Mouse (Mus musculus) c-Kit-positive CD71-positive TER-119-negative erythroid progenitor cells, embryonic 14.5 days (primary cell): Measurements from ENCODE around the gene Ccnk.

Source experiments
- DNase-seq: peaks from one replicate; pipeline ENCODE4 v3.0.0-alpha.2; 2013; ENCODE audit warnings: low read depth

The Ccnk gene

DNA sequence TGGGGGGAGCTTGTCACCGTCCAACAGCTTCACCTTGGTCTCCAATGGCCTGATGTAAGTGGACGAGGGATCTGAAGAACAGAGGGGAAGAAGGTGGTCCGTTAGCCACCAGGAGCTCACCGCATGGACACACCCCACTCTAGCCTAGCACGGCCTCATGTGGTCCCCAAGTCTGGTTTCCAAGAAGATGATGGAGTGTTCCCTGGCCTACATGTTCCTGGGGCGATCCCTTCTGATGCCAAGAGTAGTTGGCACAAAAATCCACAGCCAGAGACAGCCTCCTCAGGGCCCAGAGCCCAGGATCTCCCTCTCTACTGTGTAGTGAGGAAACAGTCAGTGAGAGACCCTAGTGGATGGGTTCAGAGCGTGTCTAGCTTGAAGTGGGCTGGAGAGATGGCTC, 42.3 kb downstream of the Ccnk start:
- DNase-seq: no peak

- DNase-seq: no peak
These were observed 44.0 kb downstream of the Ccnk start for GRCm38 (mm10) chr12:108223357-108223756.

DNA sequence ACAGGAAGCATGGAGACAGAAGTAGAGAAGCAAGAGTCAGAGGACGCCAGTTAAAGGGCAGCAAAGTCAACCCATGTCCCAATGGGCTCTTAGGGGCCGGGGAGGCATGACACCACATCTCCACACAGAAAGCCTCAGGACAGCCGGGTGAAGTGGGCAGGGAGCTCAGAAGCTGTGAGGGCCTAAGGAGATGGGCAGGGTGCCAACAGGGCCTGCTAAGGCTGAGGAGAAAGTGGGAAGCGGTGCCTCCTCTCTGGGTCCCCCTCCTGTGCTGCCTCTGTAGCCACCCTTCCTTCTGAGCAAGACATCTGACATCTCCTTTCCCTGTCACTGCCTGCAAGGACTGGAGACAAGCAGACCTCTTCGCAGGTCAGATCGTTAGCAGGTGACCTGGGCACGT, 46.4 kb downstream of the Ccnk start:
- no peak for DNase-seq

- DNase-seq: no peak
These were observed 46.8 kb downstream of the Ccnk start for GRCm38 (mm10) chr12:108226216-108226615.

- no peak for DNase-seq
These were observed 47.6 kb downstream of the Ccnk start for GRCm38 (mm10) chr12:108226941-108227340.

- DNase-seq: no peak
These were observed 48.1 kb downstream of the Ccnk start for GRCm38 (mm10) chr12:108227527-108227926.

GRCm38 (mm10) chr12:108230077-108230476, 50.7 kb downstream of the Ccnk start:
- DNase-seq: no peak

DNA sequence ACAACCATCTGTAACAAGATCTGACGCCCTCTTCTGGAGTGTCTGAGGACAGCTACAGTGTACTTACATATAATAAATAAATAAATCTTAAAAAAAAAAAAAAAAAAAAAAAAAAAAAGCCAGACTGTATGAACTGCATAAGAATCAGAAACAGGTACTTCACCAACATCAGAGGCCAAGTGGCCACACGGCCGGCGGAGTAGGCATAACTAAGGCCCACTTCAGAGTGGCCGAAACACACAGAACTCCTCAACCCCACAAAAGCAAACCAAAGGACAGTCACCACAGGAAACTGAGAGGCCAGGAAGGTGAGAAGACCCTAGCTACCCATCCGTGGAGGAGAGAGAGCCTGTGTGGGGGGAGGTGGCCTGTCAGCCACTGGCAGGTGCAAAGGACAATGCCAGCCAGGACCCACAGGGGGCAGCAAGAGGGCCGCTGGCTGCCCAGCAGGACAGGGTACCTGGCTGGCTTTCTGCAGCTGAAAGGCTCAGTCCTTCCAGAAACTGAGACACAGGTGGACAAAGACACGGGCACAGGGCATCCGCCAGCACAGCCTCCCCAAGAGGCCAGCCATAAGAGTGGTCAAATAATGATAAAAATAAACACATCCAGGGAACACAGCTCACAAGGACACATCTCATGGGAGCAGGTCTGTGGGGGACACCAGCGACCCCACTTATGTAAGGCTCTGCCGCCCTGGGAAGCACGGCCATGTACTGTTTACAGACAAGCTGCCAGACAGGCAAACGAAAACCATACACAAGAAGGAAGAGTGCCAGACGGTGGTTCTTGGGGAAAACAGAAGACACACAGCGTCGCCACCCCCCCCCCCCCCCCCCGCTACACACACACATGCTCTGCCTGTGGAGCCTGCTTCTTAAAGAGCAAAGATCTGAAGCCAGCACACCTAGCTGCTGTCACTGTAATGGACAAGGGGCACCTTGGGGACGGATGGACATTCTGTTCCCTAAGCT, 51.7 kb downstream of the Ccnk start:
- no peak for DNase-seq

DNA sequence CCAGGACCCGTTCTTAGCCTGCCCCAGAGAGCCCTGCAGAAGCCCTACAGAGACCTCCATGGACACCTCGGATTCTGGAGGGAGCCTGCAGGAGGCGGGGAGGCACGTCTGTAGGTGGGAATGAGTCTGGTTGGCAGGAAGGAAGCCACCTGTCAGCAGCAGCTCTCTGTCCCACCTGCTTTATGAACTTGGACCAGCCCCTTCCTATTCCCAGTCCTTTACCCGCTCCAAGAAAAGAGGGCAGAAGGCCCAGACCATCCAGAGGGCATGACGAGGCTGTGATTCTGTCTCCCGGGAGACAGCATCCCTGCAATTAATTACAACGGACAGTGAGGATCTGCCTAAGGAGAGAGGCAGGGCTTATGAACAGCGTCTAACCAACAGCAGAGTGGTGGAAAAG, 52.5 kb downstream of the Ccnk start:
- DNase-seq: no peak

DNA sequence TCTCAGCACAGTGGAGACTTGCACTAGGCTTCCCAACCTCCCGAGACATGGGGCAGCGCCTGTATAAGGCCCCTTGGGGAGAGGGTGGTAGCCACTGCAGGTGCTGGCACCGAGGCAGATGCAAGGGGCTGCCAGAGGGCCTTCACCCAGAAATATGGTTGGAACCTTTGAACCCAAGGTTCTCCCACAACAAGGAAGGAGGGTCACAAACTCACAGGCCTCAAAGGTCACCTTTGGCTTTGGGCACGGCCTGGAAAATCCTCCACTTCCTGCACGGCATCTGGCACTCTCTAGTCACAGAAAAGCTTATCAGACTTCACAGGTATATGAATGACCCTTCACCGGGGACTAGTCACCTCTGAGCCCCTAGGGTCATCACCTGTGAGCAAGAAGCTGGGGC, 54.4 kb downstream of the Ccnk start:
- no peak for DNase-seq

GRCm38 (mm10) chr12:108234832-108235602, 55.6 kb downstream of the Ccnk start:
- no peak for DNase-seq

GRCm38 (mm10) chr12:108235976-108236555, 56.7 kb downstream of the Ccnk start:
- DNase-seq: no peak

DNA sequence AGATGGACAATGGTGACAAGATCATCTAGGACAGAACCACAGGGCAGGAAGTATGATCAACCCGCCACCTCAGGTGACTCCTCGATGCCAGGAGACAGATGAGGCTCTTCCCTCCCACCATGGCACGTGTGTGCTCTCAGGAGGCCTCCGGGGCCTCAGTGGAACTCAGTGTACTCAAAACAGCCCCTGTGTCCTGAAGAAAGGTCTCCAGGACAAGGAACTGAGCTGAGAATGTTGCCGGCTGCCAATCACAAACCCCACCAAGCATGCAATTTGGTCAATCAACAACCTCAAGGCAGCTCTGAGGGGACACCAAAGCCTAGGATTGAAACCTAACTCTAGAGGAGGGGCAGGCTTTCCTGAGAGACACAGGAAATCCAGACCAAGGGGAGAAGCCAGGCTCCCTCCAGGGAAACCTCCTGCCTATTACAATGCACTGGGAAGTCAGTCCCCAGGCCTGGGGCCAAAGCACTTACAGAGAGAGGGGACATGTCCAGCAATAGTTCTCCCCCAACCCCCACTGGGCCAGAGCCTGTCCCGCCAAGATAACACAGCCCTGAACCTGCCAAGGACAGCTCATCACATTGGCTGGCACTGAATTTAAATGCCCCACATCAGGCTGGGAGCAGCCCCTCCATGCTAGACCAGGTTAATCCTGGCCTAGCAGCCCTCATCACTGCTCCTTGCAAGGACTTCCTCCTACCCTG, 58.1 kb downstream of the Ccnk start:
- no peak for DNase-seq

GRCm38 (mm10) chr12:108238395-108239035, 59.1 kb downstream of the Ccnk start:
- no peak for DNase-seq

DNA sequence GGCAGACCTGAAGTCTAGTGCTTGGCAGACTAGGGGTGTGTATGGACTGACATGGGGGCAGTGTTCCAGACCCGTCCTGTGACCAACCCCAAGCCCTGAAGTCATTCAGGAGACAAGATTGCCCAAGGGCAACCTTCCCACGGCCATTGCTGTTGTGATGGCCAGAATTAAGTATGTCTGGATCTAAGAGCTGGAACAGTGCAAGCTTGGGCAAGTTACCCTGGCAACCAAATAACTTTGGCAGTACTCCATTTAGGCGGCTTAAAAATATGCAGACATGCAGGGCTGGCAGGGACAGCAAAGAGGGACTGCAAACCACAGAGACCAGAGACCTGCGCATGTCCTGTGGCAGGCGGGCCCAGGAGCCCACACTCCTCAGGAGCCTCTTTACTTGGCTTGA, 60.1 kb downstream of the Ccnk start:
- DNase-seq: no peak

GRCm38 (mm10) chr12:108240401-108240890, 61.1 kb downstream of the Ccnk start:
- DNase-seq: no peak

- no peak for DNase-seq
These were observed 61.7 kb downstream of the Ccnk start for GRCm38 (mm10) chr12:108240953-108241588.

DNA sequence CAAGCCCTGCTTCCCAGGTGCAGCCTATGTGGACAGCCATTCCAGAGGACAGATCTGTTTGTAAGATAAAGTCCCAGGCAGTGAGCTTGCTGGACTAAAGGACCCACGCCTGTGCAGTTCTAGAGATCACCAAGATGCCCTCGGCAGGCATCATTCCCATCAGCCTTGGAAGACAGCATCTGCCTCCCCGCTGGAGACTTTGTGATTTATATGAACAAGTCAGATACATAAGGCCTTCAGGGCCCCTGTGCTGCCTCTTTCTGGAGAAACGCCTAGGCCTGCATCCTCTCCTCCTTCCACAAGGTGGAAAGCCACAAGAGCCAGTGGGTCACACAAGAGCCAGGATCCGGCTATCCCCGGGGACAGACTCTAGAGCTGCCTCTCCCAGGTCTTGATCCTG, 62.2 kb downstream of the Ccnk start:
- DNase-seq: no peak

DNA sequence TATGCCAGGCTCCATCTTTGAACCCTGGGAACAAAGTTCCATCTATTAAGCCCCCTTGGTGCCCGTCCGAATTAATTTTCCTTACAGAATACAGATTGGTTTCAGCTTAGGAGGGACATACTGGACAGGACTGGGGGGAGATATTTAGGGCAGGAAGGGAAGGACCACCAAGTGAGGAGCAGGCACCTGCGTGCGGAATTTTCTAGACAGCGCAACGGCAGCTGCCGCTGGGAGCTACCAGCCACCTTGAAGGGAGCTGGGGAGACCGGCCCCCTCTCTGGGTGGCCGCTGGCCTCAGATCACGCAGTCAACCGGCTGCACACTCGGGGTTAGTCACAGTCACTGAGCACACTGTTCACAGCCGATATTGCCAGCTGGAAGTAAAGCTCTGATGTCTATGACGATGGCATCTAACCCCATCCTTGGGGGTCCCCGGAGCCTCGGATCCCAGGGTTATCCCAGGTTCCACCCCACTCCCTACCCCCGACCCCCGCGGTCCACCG, 62.9 kb downstream of the Ccnk start:
- DNase-seq: no peak

- DNase-seq: peak; percentile 29
These were observed 65.4 kb downstream of the Ccnk start for GRCm38 (mm10) chr12:108244778-108245177.

DNA sequence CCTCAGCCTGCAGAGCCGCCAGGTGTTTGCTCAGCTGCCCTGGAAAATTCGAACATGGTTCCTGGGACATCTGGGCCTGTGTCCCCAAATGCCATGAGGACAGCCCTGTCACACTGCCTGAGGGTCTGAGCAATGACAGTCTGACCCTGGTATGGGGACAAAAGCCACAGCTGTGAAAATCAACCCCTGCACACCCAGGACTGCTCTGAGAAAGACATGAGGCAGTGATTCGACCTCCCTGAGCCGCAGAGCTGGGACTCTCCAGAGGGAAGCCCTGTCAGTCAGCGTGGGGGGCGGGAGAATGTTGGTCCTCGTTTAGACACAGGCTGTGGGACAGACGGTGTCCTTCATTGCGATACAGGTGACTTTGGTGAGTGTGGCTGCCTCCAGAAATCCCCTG, 66.2 kb downstream of the Ccnk start:
- no peak for DNase-seq
